In the genomic region with DNA sequence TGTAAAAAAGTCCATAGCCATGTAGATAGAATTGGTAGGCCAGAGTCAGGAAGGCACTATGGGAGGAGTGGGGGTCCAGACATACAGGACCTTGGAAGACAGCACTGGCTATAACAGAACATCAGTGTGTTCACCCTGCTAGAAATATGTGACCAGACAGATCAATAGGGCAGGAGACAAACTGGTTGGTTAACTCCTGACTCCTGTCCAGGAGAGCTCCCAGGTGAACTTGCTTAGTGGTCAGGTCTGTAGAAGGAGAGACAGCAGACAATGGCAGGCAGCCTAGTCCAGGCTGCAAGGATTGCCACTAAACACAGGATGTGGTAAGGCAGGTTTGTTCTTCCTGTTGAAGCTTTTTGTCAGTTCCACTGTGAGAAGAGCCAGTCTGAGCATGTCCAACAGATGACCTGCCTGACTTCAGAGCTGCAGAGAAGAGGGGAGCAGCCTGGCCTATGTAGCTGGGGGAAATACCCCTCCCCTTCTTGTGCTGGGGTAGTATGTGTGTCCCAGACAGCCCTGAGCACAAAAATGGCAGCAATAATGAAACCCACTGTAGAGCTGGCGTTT, we compare ENCODE assay signal across 20 mouse cellular contexts. TPM values are rescaled to one million over a fixed set of nuclear protein-coding genes. Genes with fewer than 3 reads are reported as not detected.
DNase-seq lines count a peak whose midpoint lies in the region; ATAC-seq lines count a peak whose summit lies in the region.
"Had no signal": no experiment of that assay in that cellular context is flagged by ENCODE, and none has a peak within 500 bp of the region (broad histone marks: within the 10 kb centered on the region; RNA-seq: fewer than 3 reads in every experiment).

No protein-coding gene starts in this region.

- H3K27me3 ChIP-seq in kidney, embryonic 14.5 days (ENCODE audit: control insufficient read depth, insufficient read depth, low read length), result no peaks in the 10 kb centered on the region
- no peaks in the 10 kb centered on the region for H3K27me3 ChIP-seq in forebrain, embryonic 13.5 days
- H3K27me3 ChIP-seq: kidney, embryonic 15.5 days had no signal

- H3K9ac ChIP-seq in kidney, embryonic 14.5 days (ENCODE audit: low read depth, low read length), result no peak overlapping the region
- H3K9ac ChIP-seq in forebrain, embryonic 13.5 days, result no peak overlapping the region
- H3K9ac ChIP-seq: kidney, embryonic 15.5 days had no signal

- H3K4me2 ChIP-seq in kidney, embryonic 14.5 days (replicated peaks; ENCODE audit: low read depth, low read length), result no peak overlapping the region
- no peak overlapping the region for H3K4me2 ChIP-seq in forebrain, embryonic 13.5 days
- H3K4me2 ChIP-seq: heart, embryonic 11.5 days; kidney, embryonic 15.5 days; midbrain, embryonic 11.5 days had no signal

- no peak overlapping the region for H3K27ac ChIP-seq in kidney, embryonic 14.5 days (ENCODE audit: low read depth, low read length)
- no peak overlapping the region for H3K27ac ChIP-seq in forebrain, embryonic 13.5 days
- H3K27ac ChIP-seq: hindbrain, embryonic 10.5 days; kidney, embryonic 15.5 days had no signal

- H3K9me3 ChIP-seq in kidney, embryonic 14.5 days (ENCODE audit: control insufficient read depth, low read length), result no peaks in the 10 kb centered on the region
- H3K9me3 ChIP-seq in forebrain, embryonic 13.5 days (replicated peaks), result no peaks in the 10 kb centered on the region
- H3K9me3 ChIP-seq: hindbrain, embryonic 10.5 days; kidney, embryonic 15.5 days had no signal

- H3K4me1 ChIP-seq in kidney, embryonic 14.5 days (ENCODE audit: control insufficient read depth, insufficient read depth, low read length), result no peaks in the 10 kb centered on the region
- no peaks in the 10 kb centered on the region for H3K4me1 ChIP-seq in forebrain, embryonic 13.5 days
- H3K4me1 ChIP-seq: hindbrain, embryonic 10.5 days; kidney, embryonic 15.5 days had no signal

- DNase-seq in kidney, adult 8-10 months, result peak; percentile 25 to 31
- DNase-seq in urinary bladder, postnatal 14 days (ENCODE audit: low spot score), result peak; percentile 21
- no peak for DNase-seq in urinary bladder, postnatal 25 days (ENCODE audit: low spot score)
- DNase-seq in retina, embryonic 14.5 days (ENCODE audit: low spot score), result no peak
- DNase-seq: B cell, adult 2 months; cerebellum, postnatal 36 days; gastrocnemius, postnatal 10 days; layer of hippocampus, adult 9-11 months; lung, adult 18-20 months had no signal

- peaks cover 83% of the 10 kb centered on the region for H3K36me3 ChIP-seq in kidney, embryonic 14.5 days (ENCODE audit: control insufficient read depth, insufficient read depth, low read length)
- peaks cover 94% of the 10 kb centered on the region for H3K36me3 ChIP-seq in forebrain, embryonic 13.5 days (ENCODE audit: poor library complexity, severe bottlenecking)

- no peak for ATAC-seq in kidney, embryonic 14.5 days (ENCODE audit: low FRiP score, low TSS enrichment)
- peak; percentile 27; the same call in 1 of the 2 replicates for ATAC-seq in neutrophil, adult 5-6 weeks (ENCODE audit: extremely low read depth, insufficient number of reproducible peaks, low FRiP score, poor library complexity, severe bottlenecking)
- ATAC-seq in megakaryocyte-erythroid progenitor cell, adult 5-6 weeks (replicated peaks; ENCODE audit: low FRiP score, low TSS enrichment, poor library complexity, severe bottlenecking), result no peak
- ATAC-seq in forebrain, embryonic 13.5 days, result no peak
- ATAC-seq: forebrain, embryonic 14.5 days had no signal

- WGBS in kidney, embryonic 14.5 days, result 85% methylated on average over 1 of the region's 1 CpGs
- 65% methylated on average over 1 of the region's 1 CpGs for WGBS in forebrain, embryonic 13.5 days

- H3K4me3 ChIP-seq in kidney, embryonic 14.5 days (ENCODE audit: low read length), result no peak overlapping the region
- no peak overlapping the region for H3K4me3 ChIP-seq in forebrain, embryonic 13.5 days
- H3K4me3 ChIP-seq: hindbrain, embryonic 10.5 days; kidney, embryonic 15.5 days had no signal

RNA-seq across cellular contexts. Expression of a gene that starts 11.0 kb away (rescaled TPM):
- polyA plus RNA-seq in kidney, embryonic 14.5 days (2014; fragmentation: Nextera tagmentation; extraction: Ambion mirVana), result 1.4 and 1.6 TPM in 2 replicates
- not detected in 2 replicates for total RNA-seq in neutrophil, adult 5-6 weeks (2017)
- total RNA-seq in megakaryocyte-erythroid progenitor cell, adult 5-6 weeks (2014; fragmentation: Nextera tagmentation), result not detected in 2 replicates
- total RNA-seq in megakaryocyte-erythroid progenitor cell, adult 5-6 weeks (2017), result not detected in 2 replicates
- polyA plus RNA-seq in forebrain, embryonic 13.5 days (2015; fragmentation: Nextera tagmentation; extraction: Ambion mirVana), result 0.55 and 0.70 TPM in 2 replicates

RNA-seq across cellular contexts. Expression of a gene that starts 23.9 kb away (rescaled TPM):
- 40.2 and 58.1 TPM in 2 replicates for polyA plus RNA-seq in kidney, embryonic 14.5 days (2014; fragmentation: Nextera tagmentation; extraction: Ambion mirVana)
- total RNA-seq in neutrophil, adult 5-6 weeks (2017), result not detected in 2 replicates
- not detected in 2 replicates for total RNA-seq in megakaryocyte-erythroid progenitor cell, adult 5-6 weeks (2014; fragmentation: Nextera tagmentation)
- not detected in 2 replicates for total RNA-seq in megakaryocyte-erythroid progenitor cell, adult 5-6 weeks (2017)
- polyA plus RNA-seq in forebrain, embryonic 13.5 days (2015; fragmentation: Nextera tagmentation; extraction: Ambion mirVana), result 0.60 and 0.62 TPM in 2 replicates
- total RNA-seq: left cerebral cortex, postnatal 36 days had no signal

RNA-seq across cellular contexts. Expression of a gene that starts 24.7 kb away (rescaled TPM):
- polyA plus RNA-seq in kidney, embryonic 14.5 days (2014; fragmentation: Nextera tagmentation; extraction: Ambion mirVana), result 64.0 and 79.7 TPM in 2 replicates
- 23.2 and 27.9 TPM in 2 replicates for total RNA-seq in neutrophil, adult 5-6 weeks (2017)
- total RNA-seq in megakaryocyte-erythroid progenitor cell, adult 5-6 weeks (2014; fragmentation: Nextera tagmentation), result 54.5 and 74.1 TPM in 2 replicates
- total RNA-seq in megakaryocyte-erythroid progenitor cell, adult 5-6 weeks (2017), result 11.0 and 32.1 TPM in 2 replicates
- 88.1 and 105 TPM in 2 replicates for polyA plus RNA-seq in forebrain, embryonic 13.5 days (2015; fragmentation: Nextera tagmentation; extraction: Ambion mirVana)

RNA-seq across cellular contexts. Expression of a gene that starts 24.8 kb away (rescaled TPM):
- polyA plus RNA-seq in kidney, embryonic 14.5 days (2014; fragmentation: Nextera tagmentation; extraction: Ambion mirVana), result 36.7 and 46.8 TPM in 2 replicates
- total RNA-seq in neutrophil, adult 5-6 weeks (2017), result 24.2 and 24.7 TPM in 2 replicates
- 23.0 and 39.1 TPM in 2 replicates for total RNA-seq in megakaryocyte-erythroid progenitor cell, adult 5-6 weeks (2014; fragmentation: Nextera tagmentation)
- 9.7 and 17.4 TPM in 2 replicates for total RNA-seq in megakaryocyte-erythroid progenitor cell, adult 5-6 weeks (2017)
- polyA plus RNA-seq in forebrain, embryonic 13.5 days (2015; fragmentation: Nextera tagmentation; extraction: Ambion mirVana), result 61.3 and 66.0 TPM in 2 replicates

RNA-seq across cellular contexts. Expression of a gene that starts 26.2 kb away (rescaled TPM):
- polyA plus RNA-seq in kidney, embryonic 14.5 days (2014; fragmentation: Nextera tagmentation; extraction: Ambion mirVana), result 1.7 and 3.5 TPM in 2 replicates
- total RNA-seq in neutrophil, adult 5-6 weeks (2017), result not detected in 2 replicates
- total RNA-seq in megakaryocyte-erythroid progenitor cell, adult 5-6 weeks (2014; fragmentation: Nextera tagmentation), result not detected in 2 replicates
- not detected in 2 replicates for total RNA-seq in megakaryocyte-erythroid progenitor cell, adult 5-6 weeks (2017)
- not detected in 2 replicates for polyA plus RNA-seq in forebrain, embryonic 13.5 days (2015; fragmentation: Nextera tagmentation; extraction: Ambion mirVana)
- total RNA-seq: left cerebral cortex, postnatal 36 days had no signal
- polyA plus RNA-seq: forebrain, embryonic 14.5 days; heart, embryonic 11.5 days; hindbrain, embryonic 10.5 days; midbrain, embryonic 11.5 days; neural tube, embryonic 11.5 days had no signal

Comparison
In these comparisons a context has a peak if more than half of its experiments do, and no peak if none do; other contexts are left out.
1. DNase-seq: peak in kidney, adult 8-10 months (2 of 2) and urinary bladder, postnatal 14 days (single experiment); none in urinary bladder, postnatal 25 days (single experiment) and retina, embryonic 14.5 days (single experiment).